Mouse (Mus musculus): ENCODE results near the gene Padi3. TPM values are rescaled to one million over a fixed set of nuclear protein-coding genes. Genes with fewer than 3 reads are reported as not detected.

The Padi3 gene
- total and polyA plus RNA-seq, 3 experiments = 73.1 to 106 TPM; not detected in 1

GRCm38 (mm10) chr4:140853626-140854025 is 43.2 kb upstream of the Padi3 start:
- H3K4me1 ChIP-seq (ENCODE audit: control insufficient read depth in 1 of 2, insufficient read depth in 2 of 2, low read length in 2 of 2) = peaks cover 3 to 26% of the 10 kb centered on the region in 2 experiments; a peak in 3 of 4 replicates
- no peak overlapping the region for H3K4me3 ChIP-seq (ENCODE audit: control insufficient read depth in 1 of 2, insufficient read depth in 1 of 2, low read depth in 2 of 2, low read length in 2 of 2)
- no peak for TF ChIP-seq GATA1 (IDR thresholded peaks at IDR 0.05; ENCODE audit: low read depth, low read length)
- TF ChIP-seq SMC3 (IDR thresholded peaks at IDR 0.05; ENCODE audit: low read depth, low read length) = no peak
- TF ChIP-seq USF1 (IDR thresholded peaks at IDR 0.05; ENCODE audit: low read depth, low read length) = no peak
- TF ChIP-seq GABPA (IDR thresholded peaks at IDR 0.05; ENCODE audit: low read depth, low read length) = no peak
- no peak for TF ChIP-seq ZNF384 (IDR thresholded peaks at IDR 0.05; ENCODE audit: low read depth, low read length)
- TF ChIP-seq POLR2AphosphoS2 (IDR thresholded peaks at IDR 0.05; ENCODE audit: low read length) = no peak
- no peak for TF ChIP-seq MYC (IDR thresholded peaks at IDR 0.05; ENCODE audit: low read depth, low read length)
- TF ChIP-seq CTCF (IDR thresholded peaks at IDR 0.05 in 2 of 3, conservative IDR thresholded peaks at IDR 0.05 in 1 of 3; ENCODE audit: control insufficient read depth in 1 of 3, insufficient read depth in 1 of 3, low read depth in 2 of 3, low read length in 3 of 3, poor library complexity in 1 of 3, severe bottlenecking in 1 of 3) = no peak
- no peak for TF ChIP-seq UBTF (IDR thresholded peaks at IDR 0.05; ENCODE audit: borderline replicate concordance, insufficient read depth, low read depth, low read length)
- no peak for TF ChIP-seq ZC3H11A (IDR thresholded peaks at IDR 0.05; ENCODE audit: low read depth, low read length)
- TF ChIP-seq RCOR1 (IDR thresholded peaks at IDR 0.05; ENCODE audit: low read depth, low read length) = no peak
- TF ChIP-seq EP300 (IDR thresholded peaks at IDR 0.05; ENCODE audit: low read depth in 1 of 2, low read length in 2 of 2) = no peak
- TF ChIP-seq MEF2A (IDR thresholded peaks at IDR 0.05; ENCODE audit: extremely low read depth, insufficient replicate concordance, low read depth, low read length, poor library complexity, severe bottlenecking) = no peak
- TF ChIP-seq ETS1 (IDR thresholded peaks at IDR 0.05; ENCODE audit: low read depth, low read length) = no peak
- TF ChIP-seq TBP (IDR thresholded peaks at IDR 0.05; ENCODE audit: low read depth, low read length) = no peak
- TF ChIP-seq MAFK (IDR thresholded peaks at IDR 0.05; ENCODE audit: borderline replicate concordance, low read depth, low read length) = no peak
- H3K9me3 ChIP-seq (replicated peaks; ENCODE audit: insufficient read depth, low read length) = no peaks in the 10 kb centered on the region
- no peak overlapping the region for H3K27ac ChIP-seq (ENCODE audit: control insufficient read depth, low read depth, low read length)
- H3K36me3 ChIP-seq (ENCODE audit: control insufficient read depth in 1 of 2, insufficient read depth in 2 of 2, low read length in 2 of 2) = peaks cover 0 to 5% of the 10 kb centered on the region in 2 experiments; a peak in 1 of 4 replicates
- no peaks in the 10 kb centered on the region for H3K79me2 ChIP-seq (ENCODE audit: control insufficient read depth, insufficient read depth, low read length, poor library complexity)
- H3K9ac ChIP-seq (ENCODE audit: control insufficient read depth, low read depth, low read length, poor library complexity, severe bottlenecking) = no peak overlapping the region
- DNase-seq (ENCODE audit: low read depth, low spot score) = no peak
- H3K27me3 ChIP-seq (ENCODE audit: control insufficient read depth in 1 of 2, insufficient read depth in 2 of 2, low read length in 2 of 2) = no peaks in the 10 kb centered on the region

GRCm38 (mm10) chr4:140849310-140849709 is 38.9 kb upstream of the Padi3 start:
- no peaks in the 10 kb centered on the region for H3K27me3 ChIP-seq (ENCODE audit: control insufficient read depth in 1 of 2, insufficient read depth in 2 of 2, low read length in 2 of 2)
- no peaks in the 10 kb centered on the region for H3K9me3 ChIP-seq (replicated peaks; ENCODE audit: insufficient read depth, low read length)
- no peak overlapping the region for H3K4me3 ChIP-seq (ENCODE audit: control insufficient read depth in 1 of 2, insufficient read depth in 1 of 2, low read depth in 2 of 2, low read length in 2 of 2)
- TF ChIP-seq CHD2 (IDR thresholded peaks at IDR 0.05; ENCODE audit: low read length) (no peak), MYB (IDR thresholded peaks at IDR 0.05; ENCODE audit: low read depth, low read length) (no peak), NRF1 (IDR thresholded peaks at IDR 0.05; ENCODE audit: insufficient read depth, low read depth, low read length, poor library complexity, severe bottlenecking) (no peak), ELF1 (IDR thresholded peaks at IDR 0.05; ENCODE audit: low read depth, low read length) (no peak), ETS1 (IDR thresholded peaks at IDR 0.05; ENCODE audit: low read depth, low read length) (no peak)
- no peaks in the 10 kb centered on the region for H3K79me2 ChIP-seq (ENCODE audit: control insufficient read depth, insufficient read depth, low read length, poor library complexity)
- DNase-seq (ENCODE audit: low read depth, low spot score) = no peak
- H3K27ac ChIP-seq (ENCODE audit: control insufficient read depth, low read depth, low read length) = no peak overlapping the region
- peaks cover 0 to 2% of the 10 kb centered on the region in 2 experiments; a peak in 2 of 4 replicates for H3K4me1 ChIP-seq (ENCODE audit: control insufficient read depth in 1 of 2, insufficient read depth in 2 of 2, low read length in 2 of 2)
- no peaks in the 10 kb centered on the region for H3K36me3 ChIP-seq (ENCODE audit: control insufficient read depth in 1 of 2, insufficient read depth in 2 of 2, low read length in 2 of 2)
- H3K9ac ChIP-seq (ENCODE audit: control insufficient read depth, low read depth, low read length, poor library complexity, severe bottlenecking) = no peak overlapping the region

All from MEL (cell line).